In genomic region chr11:90782975-90783374, GRCm38 (mm10) we compare ENCODE assay signal across 8 mouse cellular contexts.
DNase-seq lines count a peak whose midpoint lies in the region; ATAC-seq lines count a peak whose summit lies in the region.

No protein-coding gene starts in this region.

- no peak overlapping the region for H3K27ac ChIP-seq in embryonic facial prominence, embryonic 14.5 days (replicated peaks; ENCODE audit: low read depth, low read length)
- H3K27ac ChIP-seq in neural tube, embryonic 12.5 days = no peak overlapping the region

- no peak overlapping the region for H3K4me2 ChIP-seq in embryonic facial prominence, embryonic 14.5 days (ENCODE audit: low read depth, low read length)
- H3K4me2 ChIP-seq in neural tube, embryonic 12.5 days (replicated peaks) = no peak overlapping the region

- H3K9ac ChIP-seq in embryonic facial prominence, embryonic 14.5 days (ENCODE audit: low read depth, low read length) = no peak overlapping the region
- H3K9ac ChIP-seq in neural tube, embryonic 12.5 days = no peak overlapping the region

- H3K9me3 ChIP-seq in embryonic facial prominence, embryonic 14.5 days (ENCODE audit: control insufficient read depth, low read length) = no peaks in the 10 kb centered on the region
- no peaks in the 10 kb centered on the region for H3K9me3 ChIP-seq in neural tube, embryonic 12.5 days

- no peaks in the 10 kb centered on the region for H3K36me3 ChIP-seq in embryonic facial prominence, embryonic 14.5 days (ENCODE audit: control insufficient read depth, insufficient read depth, low read length)
- no peaks in the 10 kb centered on the region for H3K36me3 ChIP-seq in neural tube, embryonic 12.5 days

- no peak overlapping the region for H3K4me3 ChIP-seq in embryonic facial prominence, embryonic 14.5 days (ENCODE audit: low read depth, low read length)
- H3K4me3 ChIP-seq in neural tube, embryonic 12.5 days = no peak overlapping the region

- DNase-seq in kidney, adult 18-20 months = peak; percentile 29
- DNase-seq in kidney, adult 11 months = no peak
- peak; percentile 28 to 47 for DNase-seq in adrenal gland, postnatal 36 days
- peak; percentile 64 for DNase-seq in embryonic facial prominence, embryonic 14.5 days (ENCODE audit: low spot score)
- peak; percentile 35 to 43 for DNase-seq in layer of hippocampus, postnatal 10 days (ENCODE audit: low spot score in 2 of 2)
- DNase-seq in gastrocnemius, postnatal 4 days (ENCODE audit: low spot score in 2 of 2) = no peak
- DNase-seq in spleen, postnatal 14 days (ENCODE audit: low spot score in 2 of 2) = no peak

- no peak for ATAC-seq in embryonic facial prominence, embryonic 14.5 days (ENCODE audit: low read depth)
- ATAC-seq in neural tube, embryonic 12.5 days (ENCODE audit: low FRiP score, low read depth) = peak; percentile 25; the same call in 1 of the 2 replicates

- H3K27me3 ChIP-seq in embryonic facial prominence, embryonic 14.5 days (replicated peaks; ENCODE audit: control insufficient read depth, insufficient read depth, low read length) = no peaks in the 10 kb centered on the region
- no peaks in the 10 kb centered on the region for H3K27me3 ChIP-seq in neural tube, embryonic 12.5 days (replicated peaks)

- no peaks in the 10 kb centered on the region for H3K4me1 ChIP-seq in embryonic facial prominence, embryonic 14.5 days (ENCODE audit: control insufficient read depth, insufficient read depth, low read length)
- no peaks in the 10 kb centered on the region for H3K4me1 ChIP-seq in neural tube, embryonic 12.5 days

- 42% methylated on average over 6 of the region's 6 CpGs for WGBS in embryonic facial prominence, embryonic 14.5 days
- WGBS in neural tube, embryonic 12.5 days = 33% methylated on average over 6 of the region's 6 CpGs

Comparison
In these comparisons a context has a peak if more than half of its experiments do, and no peak if none do; other contexts are left out.
1. DNase-seq: peak in kidney, adult 18-20 months (single experiment), adrenal gland, postnatal 36 days (2 of 2), embryonic facial prominence, embryonic 14.5 days (single experiment) and layer of hippocampus, postnatal 10 days (2 of 2); none in kidney, adult 11 months (single experiment), gastrocnemius, postnatal 4 days (0 of 2) and spleen, postnatal 14 days (0 of 2).